In the genomic region with DNA sequence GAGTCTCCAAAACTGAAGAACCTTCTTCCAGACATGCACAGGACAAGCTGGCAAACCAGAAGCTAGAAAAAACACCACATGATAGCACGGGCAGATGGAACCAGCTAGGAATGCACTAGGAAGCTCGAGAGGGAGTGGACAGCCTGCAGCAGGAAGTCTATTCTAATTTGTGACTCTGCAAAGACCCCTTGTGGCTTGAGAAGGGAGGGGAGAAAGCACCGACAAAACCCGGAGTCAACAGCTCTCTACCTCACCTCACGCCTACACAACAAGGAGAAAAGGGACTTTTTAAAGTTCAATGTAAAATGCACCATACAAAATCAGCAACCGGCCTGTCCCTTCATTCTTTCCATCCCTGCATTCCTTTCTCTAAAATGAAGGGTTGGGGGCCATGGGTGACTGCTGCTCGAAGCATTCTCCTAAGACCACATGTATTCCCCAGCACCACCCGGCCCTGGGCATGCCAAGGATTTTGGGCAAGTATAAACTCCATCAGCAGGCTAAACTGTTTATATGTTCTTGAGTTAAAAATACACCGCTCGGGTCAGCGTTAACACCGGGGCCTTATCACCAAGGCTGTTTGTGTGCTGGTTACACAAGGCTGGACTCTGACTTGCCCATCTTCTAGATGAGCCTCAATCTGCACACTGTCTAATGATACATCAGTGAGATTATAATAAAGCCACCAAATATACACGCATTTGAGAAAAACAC, we compare ENCODE assay signal across 9 mouse cellular contexts. TPM values are rescaled to one million over a fixed set of nuclear protein-coding genes. Genes with fewer than 3 reads are reported as not detected.
DNase-seq lines count a peak whose midpoint lies in the region; ATAC-seq lines count a peak whose summit lies in the region.
"Had no signal": no experiment of that assay in that cellular context is flagged by ENCODE, and none has a peak within 500 bp of the region (broad histone marks: within the 10 kb centered on the region; RNA-seq: fewer than 3 reads in every experiment).

No protein-coding gene starts in this region.

- H3K27ac ChIP-seq in hindbrain, embryonic 16.5 days (ENCODE audit: low read depth, low read length): peak overlapping the region; percentile 7; the same call in 1 of the 2 replicates
- H3K27ac ChIP-seq: midbrain, embryonic 12.5 days had no signal

- H3K36me3 ChIP-seq in hindbrain, embryonic 16.5 days (ENCODE audit: control insufficient read depth, insufficient read depth, low read length): no peaks in the 10 kb centered on the region
- H3K36me3 ChIP-seq: midbrain, embryonic 12.5 days had no signal

- 53% methylated on average over 13 of the region's 13 CpGs for WGBS in hindbrain, embryonic 16.5 days

- H3K4me3 ChIP-seq in hindbrain, embryonic 16.5 days (ENCODE audit: low read length): no peak overlapping the region
- H3K4me3 ChIP-seq: midbrain, embryonic 12.5 days had no signal

- peak overlapping the region; percentile 36 for H3K4me2 ChIP-seq in hindbrain, embryonic 16.5 days (ENCODE audit: low read length)
- H3K4me2 ChIP-seq: midbrain, embryonic 12.5 days had no signal

- no peaks in the 10 kb centered on the region for H3K9me3 ChIP-seq in hindbrain, embryonic 16.5 days (ENCODE audit: control insufficient read depth, low read length)
- H3K9me3 ChIP-seq: midbrain, embryonic 12.5 days had no signal

- no peaks in the 10 kb centered on the region for H3K27me3 ChIP-seq in hindbrain, embryonic 16.5 days (replicated peaks; ENCODE audit: control insufficient read depth, insufficient read depth, low read length)
- H3K27me3 ChIP-seq: midbrain, embryonic 12.5 days had no signal

- peak; percentile 24 for DNase-seq in embryo, embryonic 10 days (ENCODE audit: low spot score)
- no peak for DNase-seq in embryo, embryonic 9.5 days (ENCODE audit: extremely low spot score)
- DNase-seq in thymus, postnatal 14 days: peak; percentile 54
- no peak for DNase-seq in thymus, postnatal 0 days (ENCODE audit: low spot score)
- DNase-seq in yolk sac, embryonic 10.5 days (ENCODE audit: low spot score): peak; percentile 61
- DNase-seq in kidney, postnatal 36 days: no peak
- DNase-seq in gastrocnemius, postnatal 25 days: no peak

- H3K4me1 ChIP-seq in hindbrain, embryonic 16.5 days (ENCODE audit: control insufficient read depth, insufficient read depth, low read depth, low read length): peaks cover 22% of the 10 kb centered on the region

- no peak for ATAC-seq in hindbrain, embryonic 16.5 days

- no peak overlapping the region for H3K9ac ChIP-seq in hindbrain, embryonic 16.5 days (ENCODE audit: low read depth, low read length)
- H3K9ac ChIP-seq: midbrain, embryonic 12.5 days had no signal

RNA-seq across cellular contexts. Expression of a gene that starts 15.0 kb away (rescaled TPM):
- polyA plus RNA-seq in thymus, postnatal 0 days (2015; fragmentation: Nextera tagmentation; extraction: Ambion mirVana): 6.6 and 6.8 TPM in 2 replicates
- polyA plus RNA-seq in hindbrain, embryonic 16.5 days (2015; fragmentation: Nextera tagmentation; extraction: Ambion mirVana): 18.7 and 22.7 TPM in 2 replicates
- total RNA-seq in gastrocnemius, postnatal 25 days (2021): 10 to 100 TPM; 35.9 to 38.8 TPM

Comparison
In these comparisons a context has a peak if more than half of its experiments do, and no peak if none do; other contexts are left out.
1. DNase-seq: peak in embryo, embryonic 10 days (single experiment), thymus, postnatal 14 days (single experiment) and yolk sac, embryonic 10.5 days (single experiment); none in embryo, embryonic 9.5 days (single experiment), thymus, postnatal 0 days (single experiment), kidney, postnatal 36 days (0 of 2) and gastrocnemius, postnatal 25 days (single experiment).